Mouse (Mus musculus): ENCODE measurements around the gene Mff. TPM values are rescaled to one million over a fixed set of nuclear protein-coding genes. Genes with fewer than 3 reads are reported as not detected.

Mff gene
- total RNA-seq, 1 experiment from 2014 or later: 129 TPM

GRCm38 (mm10) chr1:82771022-82771586 lies 46.4 kb downstream of the Mff start, which contains the start of gene Gm47791:
Gm47791 (minus strand) TSS chr1:82771243.
- DNase-seq: no peak

- DNase-seq: no peak
Observed at GRCm38 (mm10) chr1:82772428-82772827, 47.7 kb downstream of the Mff start.

DNA sequence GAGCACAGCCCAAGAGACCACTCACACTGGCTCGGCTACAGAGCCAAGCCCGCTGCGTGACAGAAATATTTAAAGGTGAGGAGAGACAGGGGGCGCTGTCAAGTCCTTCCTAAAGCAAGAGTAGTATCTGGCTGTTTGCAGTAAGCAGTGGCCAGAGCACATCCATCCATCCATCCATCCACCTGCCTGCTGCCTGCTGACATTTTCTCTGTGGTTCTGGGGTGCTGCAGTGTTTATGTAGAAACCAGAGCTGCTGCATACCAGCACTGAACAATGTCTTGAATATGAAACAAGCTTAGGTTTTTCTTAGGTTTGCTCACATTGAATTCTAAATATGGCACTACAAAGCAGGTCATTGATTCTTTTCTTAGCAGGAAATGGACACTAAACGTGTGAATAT lies 48.5 kb downstream of the Mff start:
- DNase-seq: no peak

DNA sequence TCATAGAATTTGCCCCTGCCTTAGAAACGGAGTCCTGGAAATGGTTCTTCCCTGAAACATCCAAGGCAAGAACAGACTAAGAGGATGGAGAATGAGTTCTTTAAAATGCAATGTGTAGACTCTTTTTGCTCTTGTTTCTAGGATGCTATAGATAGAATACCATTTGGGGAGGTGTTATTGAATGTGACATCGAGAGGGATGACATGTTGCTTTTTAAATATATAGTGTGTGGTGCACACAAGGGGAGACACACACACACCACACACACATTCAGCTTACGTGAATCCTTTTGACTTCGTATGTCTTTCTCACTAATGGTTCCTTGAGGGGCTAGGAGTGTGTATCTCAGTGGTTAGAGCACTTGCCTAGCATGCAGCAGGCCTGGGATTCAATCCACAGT lies 50.6 kb downstream of the Mff start:
- no peak for DNase-seq

GRCm38 (mm10) chr1:82779388-82779966 lies 54.8 kb downstream of the Mff start:
- no peak for DNase-seq

DNA sequence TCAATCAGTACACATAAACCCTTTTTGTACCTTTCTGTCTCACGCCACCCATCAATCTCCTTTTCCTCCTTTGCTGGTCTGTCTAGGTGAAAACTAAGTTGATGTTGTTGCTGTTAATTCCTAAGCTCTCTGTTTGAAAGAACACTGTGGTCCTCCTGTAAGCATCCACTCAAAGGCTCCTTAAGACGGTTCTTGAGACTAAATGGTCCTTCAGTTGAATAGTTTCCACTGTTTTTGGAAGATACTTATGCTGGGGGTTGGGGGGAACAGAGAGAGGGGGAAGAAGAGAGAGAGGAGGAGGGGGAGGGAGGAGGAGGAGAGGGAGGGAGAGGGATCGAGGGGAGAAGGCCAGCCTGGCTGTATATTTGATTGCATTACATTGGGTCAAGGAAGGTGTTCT lies 58.9 kb downstream of the Mff start:
- DNase-seq: no peak

DNA sequence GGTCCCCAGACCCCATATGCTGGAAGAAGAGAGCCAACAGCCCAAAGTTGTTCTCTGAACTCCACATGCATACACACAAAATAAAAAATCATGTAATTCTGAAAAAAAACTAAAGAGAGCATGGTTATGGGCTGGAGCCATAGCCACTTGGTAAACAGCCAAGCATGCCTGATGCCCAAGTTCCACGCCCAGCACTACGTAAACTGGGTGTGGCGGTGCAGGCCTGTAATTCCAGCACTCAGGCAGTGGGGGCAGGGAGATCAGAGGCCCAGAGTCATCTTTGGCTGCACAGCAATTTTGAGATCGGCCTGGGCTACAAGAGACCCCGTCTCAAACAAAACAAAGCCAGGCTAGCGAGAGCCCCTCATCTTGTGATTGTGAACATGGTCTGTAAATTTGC lies 60.9 kb downstream of the Mff start:
- DNase-seq: no peak

GRCm38 (mm10) chr1:82787414-82787813 lies 62.7 kb downstream of the Mff start:
- peak; percentile 76 for DNase-seq

DNA sequence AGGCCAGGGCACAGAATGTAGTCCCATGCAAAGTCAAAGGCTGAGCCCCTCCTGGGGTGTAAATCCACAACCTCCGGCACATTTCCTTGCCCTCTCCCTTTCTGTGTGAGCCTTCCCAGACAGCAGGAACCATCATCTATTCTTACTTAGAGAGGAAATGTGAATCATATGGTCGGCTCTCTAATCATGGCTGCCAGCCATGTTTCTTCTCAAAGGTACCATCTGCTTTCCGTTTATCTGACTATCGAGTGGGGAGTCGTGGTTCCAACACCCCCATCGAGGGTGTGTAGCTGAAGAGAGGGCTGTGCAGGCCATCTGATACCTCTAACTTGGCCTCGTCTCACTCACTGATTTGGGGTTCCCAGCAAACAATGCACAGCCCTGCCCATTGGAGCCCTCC lies 63.4 kb downstream of the Mff start:
- no peak for DNase-seq

GRCm38 (mm10) chr1:82791105-82791504 lies 66.4 kb downstream of the Mff start:
- no peak for DNase-seq

- DNase-seq: no peak
Observed at GRCm38 (mm10) chr1:82792238-82792637, 67.5 kb downstream of the Mff start.

GRCm38 (mm10) chr1:82793110-82793509 lies 68.4 kb downstream of the Mff start:
- DNase-seq: no peak

DNA sequence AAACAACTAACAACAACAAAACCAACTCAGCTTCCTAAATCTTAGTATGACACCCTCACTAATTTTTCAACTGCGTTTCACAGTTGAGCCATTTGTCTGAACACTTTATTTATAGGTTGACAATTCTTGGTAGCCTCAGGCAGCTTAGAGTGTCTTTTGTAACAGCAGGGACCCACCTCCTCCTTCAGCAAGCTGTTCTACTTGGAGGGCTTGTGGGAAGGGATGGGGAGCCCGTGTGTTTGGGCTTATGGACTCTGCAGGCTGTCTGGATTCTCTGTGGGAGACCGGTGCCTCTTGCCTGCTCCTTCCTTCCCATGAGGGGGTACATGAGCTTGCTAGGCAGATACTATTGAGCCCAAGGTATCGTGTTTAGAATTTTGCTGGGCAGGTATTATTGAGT lies 69.3 kb downstream of the Mff start:
- no peak for DNase-seq

DNA sequence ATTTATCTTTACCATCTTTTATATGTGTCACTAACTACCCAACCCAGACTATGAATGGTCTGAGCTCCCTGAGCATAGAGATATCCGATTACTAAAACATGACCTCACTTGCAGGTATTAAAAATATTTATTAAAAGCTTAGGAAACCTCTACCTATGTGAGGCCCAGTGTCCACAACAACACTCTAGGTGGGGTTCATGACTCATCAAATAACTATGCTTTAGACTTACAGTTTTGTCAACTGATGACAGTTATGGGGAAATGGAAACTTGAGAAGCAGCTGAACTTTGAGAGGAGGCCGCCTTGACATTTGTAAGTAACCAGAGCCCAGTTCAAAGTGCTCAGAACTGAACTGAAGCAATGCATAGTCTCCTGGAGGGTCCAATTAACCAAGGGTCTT lies 70.5 kb downstream of the Mff start:
- DNase-seq: no peak

GRCm38 (mm10) chr1:82795702-82796443 lies 71.2 kb downstream of the Mff start:
- DNase-seq: peak; percentile 17

DNA sequence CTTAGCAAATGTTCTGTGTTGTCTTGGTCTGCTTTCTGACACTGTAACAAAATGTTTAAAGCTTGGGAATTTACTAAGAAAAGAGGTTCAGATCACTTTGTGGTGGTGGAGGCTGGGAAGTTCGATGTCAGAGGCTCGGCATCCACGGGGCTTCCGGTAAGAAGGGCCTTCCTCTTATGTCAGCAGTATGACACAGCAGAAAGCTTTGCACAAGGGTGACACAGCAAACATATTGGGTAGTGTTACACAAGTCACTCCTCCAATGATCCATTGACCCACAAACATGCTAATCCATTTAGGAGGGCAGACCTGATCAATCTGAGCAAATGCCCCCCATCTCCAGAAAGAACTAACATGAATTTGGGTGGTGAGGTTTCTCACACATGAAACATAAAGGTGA lies 72.4 kb downstream of the Mff start:
- DNase-seq: no peak

DNA sequence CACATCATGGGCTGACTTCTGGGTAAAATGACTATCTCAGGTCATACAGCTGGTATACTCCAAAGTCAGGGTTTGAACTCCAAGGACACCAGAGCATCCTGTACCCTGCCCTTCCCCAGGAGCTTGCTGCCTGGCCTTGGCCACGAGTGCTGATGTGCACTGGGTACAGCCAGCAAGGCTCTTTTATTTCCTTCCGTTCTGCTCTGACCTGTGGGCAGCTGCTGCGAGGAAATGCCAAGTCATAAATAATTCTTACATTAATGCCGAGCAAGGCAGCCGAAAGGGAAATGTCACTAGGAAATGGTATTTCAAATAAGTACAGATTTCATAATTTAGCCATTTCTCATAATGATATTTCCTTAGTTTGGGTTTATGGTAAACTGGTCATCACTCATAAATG lies 73.6 kb downstream of the Mff start:
- peak; percentile 61 for DNase-seq

DNA sequence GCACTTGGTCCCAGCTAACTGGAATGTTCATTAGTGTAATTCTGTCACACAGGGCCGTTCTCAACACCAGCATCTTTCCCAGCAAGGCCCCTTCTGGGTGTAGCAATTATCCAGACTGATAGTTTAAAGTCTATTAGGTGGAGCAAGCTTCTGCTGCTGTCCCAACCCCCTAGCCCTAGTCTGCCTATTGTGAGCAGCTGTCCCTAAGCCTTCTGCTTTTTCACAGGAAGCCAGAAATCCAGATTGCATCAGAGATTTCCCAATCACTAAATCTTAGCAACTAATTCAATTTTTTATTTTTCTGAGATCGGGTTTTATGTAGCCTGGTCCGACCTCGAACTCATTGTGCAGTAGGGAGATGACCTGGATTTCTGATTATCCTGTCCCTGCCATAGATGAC lies 74.2 kb downstream of the Mff start:
- DNase-seq: peak; percentile 30

DNA sequence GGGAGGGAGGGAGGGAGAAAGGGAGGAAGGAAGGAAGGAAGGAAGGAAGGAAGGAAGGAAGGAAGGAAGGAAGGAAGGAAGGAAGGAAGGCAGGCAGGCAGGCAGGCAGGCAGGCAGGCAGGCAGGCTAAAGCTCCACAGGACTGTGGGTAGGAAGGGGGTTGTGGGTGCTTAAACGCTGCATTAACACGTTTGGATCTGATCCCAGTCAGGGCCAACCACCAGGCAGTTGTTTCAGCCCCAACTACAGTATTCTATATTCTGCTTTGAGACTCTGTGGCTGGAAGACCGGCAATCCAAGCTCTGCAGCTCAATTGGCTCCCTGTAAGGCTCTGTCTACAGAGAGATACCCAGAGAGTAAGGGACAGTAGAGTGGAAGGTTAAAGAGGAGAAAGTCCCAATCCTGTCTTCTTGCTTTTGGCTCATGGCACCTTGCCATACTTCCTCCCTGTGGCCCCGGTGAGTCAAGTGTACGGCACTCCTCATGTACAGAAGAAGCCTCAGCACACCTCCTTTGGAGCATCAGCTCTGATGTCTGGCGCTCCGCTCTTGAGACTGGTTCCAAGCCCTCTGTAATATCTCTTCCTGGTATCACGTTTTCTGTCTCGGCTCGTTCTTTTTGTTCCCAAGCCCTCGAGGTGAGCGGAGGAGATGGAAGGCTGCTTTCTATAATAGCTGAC lies 76.6 kb downstream of the Mff start:
- DNase-seq: no peak

Data from adrenal gland, postnatal 14 days (tissue).